Mouse (Mus musculus) stomach, embryonic 14.5 days (tissue): ENCODE results near the gene Cd247. TPM values are rescaled to one million over a fixed set of nuclear protein-coding genes. Genes with fewer than 3 reads are reported as not detected.
"Not testable (repeated sequence)": the region's sequence is repeated elsewhere in the genome, so short reads cannot be mapped to it uniquely, and the experiment has no call there.

Source experiments
- ATAC-seq: fragments of 200-750 bp; cut with Nextera tagmentation; 2 replicates; pipeline ENCODE4 v1.8.0; 2017; ENCODE audit warnings: low read depth, moderate TSS enrichment; ENCODE audit not compliant: insufficient number of reproducible peaks, insufficient read depth, low FRiP score
- H3K27ac ChIP-seq: fragments of 300-500 bp; sonication (generic); 2 replicates; pipeline ENCODE4 v1.5.1; 2014; ENCODE audit warnings: mild to moderate bottlenecking, low read length, moderate library complexity, mixed read lengths
- H3K27me3 ChIP-seq: fragments of 300-500 bp; sonication (generic); 2 replicates; pipeline ENCODE4 v1.6.1; 2014; ENCODE audit warnings: low read length, control low read depth, mixed read lengths; ENCODE audit not compliant: control insufficient read depth, insufficient read depth
- H3K36me3 ChIP-seq: fragments of 300-500 bp; sonication (generic); 2 replicates; pipeline ENCODE4 v1.6.1; 2014; ENCODE audit warnings: mild to moderate bottlenecking, control low read depth, low read length, moderate library complexity, mixed read lengths; ENCODE audit not compliant: control insufficient read depth, insufficient read depth
- H3K4me1 ChIP-seq: fragments of 300-500 bp; sonication (generic); 2 replicates; pipeline ENCODE4 v1.6.1; 2014; ENCODE audit warnings: low read length, control low read depth, mixed read lengths; ENCODE audit not compliant: control insufficient read depth, insufficient read depth
- H3K4me2 ChIP-seq: fragments of 300-500 bp; sonication (generic); replicated peaks from 2 replicates; pipeline ENCODE4 v1.6.1; 2014; ENCODE audit warnings: low read depth, low read length, control low read depth
- H3K4me3 ChIP-seq: fragments of 300-500 bp; sonication (generic); 2 replicates; pipeline ENCODE4 v1.5.1; 2014; ENCODE audit warnings: low read depth, low read length, control low read depth
- H3K9ac ChIP-seq: fragments of 300-500 bp; sonication (generic); replicated peaks from 2 replicates; pipeline ENCODE4 v1.6.1; 2014; ENCODE audit warnings: low read depth, mild to moderate bottlenecking, control low read depth, low read length, moderate library complexity, mixed read lengths
- H3K9me3 ChIP-seq: fragments of 300-500 bp; sonication (generic); 2 replicates; pipeline ENCODE4 v1.6.1; 2016; ENCODE audit warnings: low read depth, low read length, control low read depth; ENCODE audit not compliant: control insufficient read depth
- WGBS: fragments of 180-500 bp; shearing (Covaris S2); extraction: QIAGEN DNeasy Blood & Tissue Kit; methylation state at CpG from one replicate; pipeline ENCODE4 v1.1.7; 2014; 5-methylcytosine and 5-hydroxymethylcytosine counted together
- polyA plus RNA-seq: library from polyadenylated mRNA; unstranded; fragments of >200 nt; fragmentation: Nextera tagmentation; extraction: Ambion mirVana; gene quantifications from 2 replicates; pipeline ENCODE4 v1.2.1, GENCODE M21; 2014

Gene Cd247
- polyA plus RNA-seq, 1 experiment from 2014 or later: 1.5 TPM

- H3K27me3 ChIP-seq, H3K9ac ChIP-seq, H3K9me3 ChIP-seq, H3K4me2 ChIP-seq, H3K4me1 ChIP-seq, H3K36me3 ChIP-seq, ATAC-seq, H3K4me3 ChIP-seq, H3K27ac ChIP-seq: not testable (repeated sequence)
- WGBS: 65% methylated on average over 2 of the region's 2 CpGs
Observed at GRCm38 (mm10) chr1:165762498-165762897, 26.0 kb upstream of the Cd247 start.

GRCm38 (mm10) chr1:165762914-165763634 is 25.4 kb upstream of the Cd247 start:
- ATAC-seq: no peak
- WGBS: 24% methylated on average over 14 of the region's 14 CpGs
- Histone ChIP-seq H3K27me3 (no peaks in the 10 kb centered on the region), H3K9ac (no peak overlapping the region), H3K4me1 (peaks cover 8% of the 10 kb centered on the region; the same call in 1 of the 2 replicates), H3K9me3 (no peaks in the 10 kb centered on the region), H3K4me2 (peak overlapping the region; percentile 92), H3K4me3 (peak overlapping the region; percentile 84), H3K36me3 (no peaks in the 10 kb centered on the region), H3K27ac (no peak overlapping the region)

GRCm38 (mm10) chr1:165763635-165764372 is 24.7 kb upstream of the Cd247 start, which contains the start of gene Creg1:
TSS of gene Creg1 (plus strand) at chr1:165763746.
- WGBS: under 1% methylated on average over 57 of the region's 57 CpGs
- Histone ChIP-seq H3K9ac (peak within 1 kb of the TSS; percentile 40), H3K27ac (no peak within 1 kb of the TSS), H3K27me3 (no peaks in the 10 kb centered on the region), H3K36me3 (no peaks in the 10 kb centered on the region), H3K4me1 (peaks cover 8% of the 10 kb centered on the region; the same call in 1 of the 2 replicates), H3K4me2 (peak within 1 kb of the TSS; percentile 92), H3K9me3 (no peaks in the 10 kb centered on the region), H3K4me3 (peak within 1 kb of the TSS; percentile 84)
- peak; percentile 96 for ATAC-seq

- no peak overlapping the region for H3K27ac ChIP-seq
- ATAC-seq: no peak
- WGBS: 48% methylated on average over 9 of the region's 9 CpGs
Observed at GRCm38 (mm10) chr1:165764571-165764970, 23.9 kb upstream of the Cd247 start.

GRCm38 (mm10) chr1:165765041-165765440 is 23.4 kb upstream of the Cd247 start:
- peak overlapping the region; percentile 92; the same call in 1 of the 2 replicates for H3K4me2 ChIP-seq
- H3K27me3 ChIP-seq: no peaks in the 10 kb centered on the region
- H3K9me3 ChIP-seq: no peaks in the 10 kb centered on the region
- no peak overlapping the region for H3K9ac ChIP-seq
- 89% methylated on average over 11 of the region's 11 CpGs for WGBS
- H3K4me1 ChIP-seq: peaks cover 8% of the 10 kb centered on the region; the same call in 1 of the 2 replicates
- no peak overlapping the region for H3K4me3 ChIP-seq
- no peak for ATAC-seq
- H3K27ac ChIP-seq: no peak overlapping the region
- H3K36me3 ChIP-seq: no peaks in the 10 kb centered on the region

More at GRCm38 (mm10) chr1:165764571-165764970, 23.9 kb upstream of the Cd247 start:
- Histone ChIP-seq H3K36me3 (no peaks in the 10 kb centered on the region), H3K4me1 (peaks cover 8% of the 10 kb centered on the region; the same call in 1 of the 2 replicates), H3K27me3 (no peaks in the 10 kb centered on the region), H3K4me2 (peak overlapping the region; percentile 92), H3K4me3 (peak overlapping the region; percentile 84), H3K9ac (no peak overlapping the region), H3K9me3 (no peaks in the 10 kb centered on the region)

- H3K4me2 ChIP-seq: no peak overlapping the region
Observed at GRCm38 (mm10) chr1:165765651-165766294, 22.7 kb upstream of the Cd247 start.

GRCm38 (mm10) chr1:165766295-165766890 is 22.1 kb upstream of the Cd247 start:
- H3K4me1 ChIP-seq: peaks cover 8% of the 10 kb centered on the region; the same call in 1 of the 2 replicates
- H3K9ac ChIP-seq: no peak overlapping the region
- H3K4me2 ChIP-seq: no peak overlapping the region
- no peaks in the 10 kb centered on the region for H3K9me3 ChIP-seq
- WGBS: 80% methylated on average over 7 of the region's 7 CpGs
- H3K4me3 ChIP-seq: no peak overlapping the region
- H3K27ac ChIP-seq: no peak overlapping the region
- no peak for ATAC-seq
- H3K27me3 ChIP-seq: no peaks in the 10 kb centered on the region
- H3K36me3 ChIP-seq: no peaks in the 10 kb centered on the region

More at GRCm38 (mm10) chr1:165765651-165766294, 22.7 kb upstream of the Cd247 start:
- no peaks in the 10 kb centered on the region for H3K9me3 ChIP-seq
- 89% methylated on average over 17 of the region's 17 CpGs for WGBS
- H3K36me3 ChIP-seq: no peaks in the 10 kb centered on the region
- no peak overlapping the region for H3K4me3 ChIP-seq
- no peak overlapping the region for H3K9ac ChIP-seq
- no peak for ATAC-seq
- peaks cover 8% of the 10 kb centered on the region; the same call in 1 of the 2 replicates for H3K4me1 ChIP-seq
- H3K27ac ChIP-seq: no peak overlapping the region
- no peaks in the 10 kb centered on the region for H3K27me3 ChIP-seq
